Mouse (Mus musculus) CH12.LX (cell line): ENCODE data around the gene Ercc4. TPM values are rescaled to one million over a fixed set of nuclear protein-coding genes. Genes with fewer than 3 reads are reported as not detected.

Experiments
- DNase-seq: peaks from one replicate; pipeline ENCODE4 v3.0.0-alpha.2; 2013; ENCODE audit errors: extremely low read depth
- H3K27ac ChIP-seq: 2 replicates; pipeline ENCODE4 v1.5.1; 2012; ENCODE audit warnings: low read depth, mild to moderate bottlenecking, control low read depth, moderate library complexity; ENCODE audit not compliant: insufficient read depth
- H3K27me3 ChIP-seq: replicated peaks from 2 replicates; pipeline ENCODE3; 2012; ENCODE audit warnings: inconsistent platforms
- H3K36me3 ChIP-seq, 2 experiments: replicated peaks in 1 of 2; 2 replicates each; pipeline versions ENCODE3 to v1.6.1; 2012; ENCODE audit warnings: inconsistent platforms in 1 of 2, low read length in 1 of 2, mild to moderate bottlenecking in 1 of 2, mixed read lengths in 1 of 2, moderate library complexity in 1 of 2; ENCODE audit not compliant: control insufficient read depth in 1 of 2, insufficient read depth in 1 of 2
- H3K4me1 ChIP-seq, 2 experiments: 2 replicates each; pipeline ENCODE4 v1.6.1; 2012; ENCODE audit warnings: inconsistent platforms in 1 of 2, moderate library complexity in 1 of 2; ENCODE audit not compliant: insufficient read depth in 2 of 2, control insufficient read depth in 1 of 2
- H3K4me2 ChIP-seq: 2 replicates; pipeline ENCODE4 v1.6.1; 2012; ENCODE audit warnings: low read depth, mild to moderate bottlenecking, control low read depth; ENCODE audit not compliant: poor library complexity, insufficient read depth, severe bottlenecking
- H3K4me3 ChIP-seq, 3 experiments: fragments of 150-350 bp in 1 of 3; sonication (generic) in 1 of 3; replicated peaks in 1 of 3; 2 replicates each; pipeline versions ENCODE3 to v1.5.1; 2011 to 2012; ENCODE audit warnings: low read depth in 2 of 3, low read length in 2 of 3, mild to moderate bottlenecking in 2 of 3, moderate library complexity in 2 of 3, control low read depth in 1 of 3, improper control_type of control experiment in 1 of 3, inconsistent platforms in 1 of 3, mixed read lengths in 1 of 3; ENCODE audit not compliant: poor library complexity in 1 of 3
- H3K79me2 ChIP-seq: replicated peaks from 2 replicates; pipeline ENCODE4 v1.6.1; 2012; ENCODE audit warnings: mild to moderate bottlenecking, moderate library complexity; ENCODE audit not compliant: control insufficient read depth, poor library complexity, insufficient read depth, severe bottlenecking; ENCODE audit errors: extremely low read depth
- H3K9ac ChIP-seq: 2 replicates; pipeline ENCODE4 v1.6.1; 2012; ENCODE audit warnings: low read depth, mild to moderate bottlenecking, control low read depth, moderate library complexity; ENCODE audit not compliant: insufficient read depth
- H3K9me3 ChIP-seq: replicated peaks from 2 replicates; pipeline ENCODE3; 2012; ENCODE audit warnings: low read length, inconsistent platforms, mixed read lengths
- BHLHE40 ChIP-seq: IDR thresholded peaks from 2 replicates; pipeline ENCODE4 v1.6.1; 2011; ENCODE audit warnings: mild to moderate bottlenecking, low read depth, low read length, improper control_type of control experiment
- CTCF ChIP-seq, 2 experiments: IDR thresholded peaks in 1 of 2; conservative IDR thresholded peaks in 1 of 2; 2 replicates each; pipeline ENCODE4 v1.5.1; 2011 to 2012; ENCODE audit warnings: low read depth in 2 of 2, low read length in 2 of 2, improper control_type of control experiment in 1 of 2, inconsistent platforms in 1 of 2, mild to moderate bottlenecking in 1 of 2, moderate library complexity in 1 of 2
- E2F4 ChIP-seq: IDR thresholded peaks from 2 replicates; pipeline ENCODE4 v1.6.1; 2011; ENCODE audit warnings: low read depth, low read length, improper control_type of control experiment; ENCODE audit not compliant: insufficient replicate concordance
- EP300 ChIP-seq: IDR thresholded peaks from 2 replicates; pipeline ENCODE4 v1.6.1; 2011; ENCODE audit warnings: low read length, improper control_type of control experiment
- JUN ChIP-seq: IDR thresholded peaks from 2 replicates; pipeline ENCODE4 v1.6.1; 2011; ENCODE audit warnings: low read depth, mild to moderate bottlenecking, low read length, improper control_type of control experiment, moderate library complexity; ENCODE audit not compliant: insufficient read depth
- KAT2A ChIP-seq: IDR thresholded peaks from 2 replicates; pipeline ENCODE4 v1.6.1; 2012; ENCODE audit warnings: low read length, improper control_type of control experiment, inconsistent platforms; ENCODE audit not compliant: insufficient replicate concordance
- MXI1 ChIP-seq: IDR thresholded peaks from 2 replicates; pipeline ENCODE4 v1.6.1; 2011; ENCODE audit warnings: mild to moderate bottlenecking, low read depth, low read length, improper control_type of control experiment
- NRF1 ChIP-seq: IDR thresholded peaks from 2 replicates; pipeline ENCODE4 v1.6.1; 2014; ENCODE audit warnings: low read depth, mild to moderate bottlenecking, inconsistent platforms, low read length, improper control_type of control experiment, moderate library complexity
- POLR2A ChIP-seq: IDR thresholded peaks from 2 replicates; pipeline ENCODE4 v1.6.1; 2011; ENCODE audit warnings: low read depth, mild to moderate bottlenecking, improper control_type of control experiment, low read length
- RAD21 ChIP-seq: IDR thresholded peaks from 2 replicates; pipeline ENCODE4 v1.6.1; 2011; ENCODE audit warnings: low read depth, mild to moderate bottlenecking, low read length, improper control_type of control experiment, moderate library complexity
- SMC3 ChIP-seq: IDR thresholded peaks from 2 replicates; pipeline ENCODE4 v1.6.1; 2011; ENCODE audit warnings: low read depth, low read length, improper control_type of control experiment
- TBP ChIP-seq: conservative IDR thresholded peaks from 2 replicates; pipeline ENCODE4 v1.6.1; 2011; ENCODE audit warnings: low read depth, low read length, improper control_type of control experiment
- TCF12 ChIP-seq: IDR thresholded peaks from 2 replicates; pipeline ENCODE4 v1.6.1; 2014; ENCODE audit warnings: low read depth, mild to moderate bottlenecking, inconsistent platforms, low read length, improper control_type of control experiment
- ZKSCAN1 ChIP-seq: IDR thresholded peaks from 2 replicates; pipeline ENCODE4 v1.6.1; 2012; ENCODE audit warnings: low read depth, inconsistent platforms, low read length, improper control_type of control experiment, borderline replicate concordance
- dilution Hi-C: fragments of 300-500 bp; cut with MboI; formaldehyde crosslinking; loops from 2 replicates; pipeline ENCODE4 v1.14.3; 2020; ENCODE audit warnings: low sequenced_read_pairs; ENCODE audit not compliant: extremely low pct_unique_long_range_greater_than_20kb, extremely low pct_ligation_motif_present
- in situ Hi-C: fragments of 300-500 bp; cut with MboI; formaldehyde crosslinking; loops from 3 replicates; pipeline ENCODE4 v1.14.3; 2019; ENCODE audit warnings: low sequenced_read_pairs, low pct_ligation_motif_present, low pct_unique_long_range_greater_than_20kb, mixed read lengths
- polyA plus RNA-seq: library from polyadenylated mRNA; unstranded; fragments of >175 nt; gene quantifications from 2 replicates; pipeline ENCODE4 v1.2.1, GENCODE M21; 2012; ENCODE audit warnings: low read depth; ENCODE audit not compliant: insufficient read length
- total RNA-seq, 2 experiments: library from RNA; depleted of rRNA; stranded (reverse); fragments of 300-350 nt in 1 of 2; fragments of >200 nt in 1 of 2; gene quantifications; 2 replicates each; pipeline ENCODE4 v1.2.3; 2012 to 2014

Ercc4 gene
- total and polyA plus RNA-seq, 3 experiments, result 10.1 to 23.3 (median 16.6) TPM

GRCm38 (mm10) chr16:13183182-13183742 lies 73.8 kb downstream of the Ercc4 start:
- Histone ChIP-seq H3K36me3 (no peaks in the 10 kb centered on the region), H3K4me3 (no peak overlapping the region), H3K9me3 (peaks cover 9% of the 10 kb centered on the region), H3K79me2 (no peaks in the 10 kb centered on the region)
- no peak for DNase-seq
- no peak for TF ChIP-seq TCF12
- TF ChIP-seq KAT2A, result no peak
- no peak for TF ChIP-seq POLR2A
- TF ChIP-seq MXI1, result no peak
- no peak for TF ChIP-seq E2F4
- TF ChIP-seq EP300, result no peak
- no peak for TF ChIP-seq CTCF (conservative IDR thresholded peaks at IDR 0.05 in 1 of 2, IDR thresholded peaks at IDR 0.05 in 1 of 2; ENCODE audit: low read depth in 2 of 2, low read length in 2 of 2)
- TF ChIP-seq ZKSCAN1, result no peak
- TF ChIP-seq NRF1, result no peak
- TF ChIP-seq BHLHE40, result no peak
- no peak for TF ChIP-seq SMC3
- TF ChIP-seq JUN, result no peak
- TF ChIP-seq, all 38 proteins: peak for 0
- H3K9ac ChIP-seq, result no peak overlapping the region
- dilution Hi-C loops, result no loop called here
- H3K4me2 ChIP-seq, result no peak overlapping the region
- H3K4me1 ChIP-seq, result 0 out of 4 replicates have a peak, but pooled peaks cover 0 to 2% of the 10 kb centered on the region in 2 experiments
- no peaks in the 10 kb centered on the region for H3K27me3 ChIP-seq
- in situ Hi-C loops, result no loop called here
- H3K27ac ChIP-seq, result no peak overlapping the region

- no peaks in the 10 kb centered on the region for H3K36me3 ChIP-seq
- H3K9me3 ChIP-seq, result peaks cover 9% of the 10 kb centered on the region
- in situ Hi-C loops (no loop called here), dilution Hi-C loops (no loop called here)
- no peak overlapping the region for H3K9ac ChIP-seq
- 0 out of 4 replicates have a peak, but pooled peaks cover 0 to 2% of the 10 kb centered on the region in 2 experiments for H3K4me1 ChIP-seq
- no peak for DNase-seq
- H3K4me3 ChIP-seq, result no peak overlapping the region
- no peak overlapping the region for H3K27ac ChIP-seq
- H3K27me3 ChIP-seq, result no peaks in the 10 kb centered on the region
- H3K4me2 ChIP-seq, result no peak overlapping the region
- TF ChIP-seq RAD21, result peak; percentile 31
- no peak for TF ChIP-seq TBP
- peak in 1 of 2 experiments; percentile 37; a peak in 2 of 4 replicates for TF ChIP-seq CTCF (conservative IDR thresholded peaks at IDR 0.05 in 1 of 2, IDR thresholded peaks at IDR 0.05 in 1 of 2; ENCODE audit: low read depth in 2 of 2, low read length in 2 of 2)
- no peaks in the 10 kb centered on the region for H3K79me2 ChIP-seq
Observed at GRCm38 (mm10) chr16:13184381-13184780, 74.9 kb downstream of the Ercc4 start.
